Mouse (Mus musculus) CD4-positive, CD25-positive, alpha-beta regulatory T cell, adult 9 weeks (primary cell): Measurements from ENCODE around the gene Cep68. TPM values are rescaled to one million over a fixed set of nuclear protein-coding genes. Genes with fewer than 3 reads are reported as not detected.

ENCODE experiments used
- polyA plus RNA-seq: library from polyadenylated mRNA; unstranded; fragments of 100-300 nt; shearing (Covaris generic); gene quantifications from one replicate; pipeline ENCODE4 v1.2.1, GENCODE M21; 2017

Cep68 gene
- polyA plus RNA-seq, result 28.5 TPM

DNA sequence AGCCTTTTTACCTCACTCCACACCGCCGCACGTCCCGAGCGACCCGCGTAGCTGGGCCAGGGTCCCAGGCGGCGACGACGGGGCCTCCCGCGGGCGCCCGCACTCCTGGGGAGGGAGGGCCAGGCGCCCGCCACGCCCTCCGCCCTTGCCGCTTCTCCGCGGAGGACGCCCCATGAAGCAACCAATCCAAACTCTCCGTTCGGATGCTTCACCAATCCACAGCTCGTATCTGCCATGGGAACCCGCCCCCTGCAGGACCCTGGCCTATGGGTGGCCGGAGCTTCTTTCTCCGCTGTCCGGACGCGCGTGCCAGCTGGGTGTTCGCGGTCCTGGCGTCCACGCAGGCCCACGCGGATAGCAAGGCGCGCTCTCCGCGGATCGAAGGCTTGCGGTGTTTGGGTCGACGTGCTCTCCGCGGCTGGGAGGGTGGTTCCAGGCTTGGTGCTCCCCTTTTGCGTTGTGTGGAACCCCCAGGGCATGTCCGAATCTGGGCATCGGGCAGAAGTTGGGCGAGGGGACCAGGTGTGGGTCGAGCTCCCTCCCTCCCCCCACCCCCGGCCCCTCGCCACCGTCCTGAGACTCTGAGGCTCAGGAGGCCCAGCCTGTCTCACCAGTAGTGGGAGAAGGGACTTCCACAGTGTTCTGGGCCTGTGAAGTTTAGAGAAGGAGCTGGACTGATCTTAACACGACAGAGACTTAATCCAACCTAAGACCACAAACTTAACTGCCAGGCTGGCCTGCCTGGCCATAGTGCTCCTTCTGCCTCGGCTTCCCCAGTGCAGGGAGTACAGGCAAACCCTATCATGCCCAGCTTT, at the start of gene Cep68:
Gene Cep68 (minus strand): TSS at position 134 of the 815 bp plus-strand sequence.

DNA sequence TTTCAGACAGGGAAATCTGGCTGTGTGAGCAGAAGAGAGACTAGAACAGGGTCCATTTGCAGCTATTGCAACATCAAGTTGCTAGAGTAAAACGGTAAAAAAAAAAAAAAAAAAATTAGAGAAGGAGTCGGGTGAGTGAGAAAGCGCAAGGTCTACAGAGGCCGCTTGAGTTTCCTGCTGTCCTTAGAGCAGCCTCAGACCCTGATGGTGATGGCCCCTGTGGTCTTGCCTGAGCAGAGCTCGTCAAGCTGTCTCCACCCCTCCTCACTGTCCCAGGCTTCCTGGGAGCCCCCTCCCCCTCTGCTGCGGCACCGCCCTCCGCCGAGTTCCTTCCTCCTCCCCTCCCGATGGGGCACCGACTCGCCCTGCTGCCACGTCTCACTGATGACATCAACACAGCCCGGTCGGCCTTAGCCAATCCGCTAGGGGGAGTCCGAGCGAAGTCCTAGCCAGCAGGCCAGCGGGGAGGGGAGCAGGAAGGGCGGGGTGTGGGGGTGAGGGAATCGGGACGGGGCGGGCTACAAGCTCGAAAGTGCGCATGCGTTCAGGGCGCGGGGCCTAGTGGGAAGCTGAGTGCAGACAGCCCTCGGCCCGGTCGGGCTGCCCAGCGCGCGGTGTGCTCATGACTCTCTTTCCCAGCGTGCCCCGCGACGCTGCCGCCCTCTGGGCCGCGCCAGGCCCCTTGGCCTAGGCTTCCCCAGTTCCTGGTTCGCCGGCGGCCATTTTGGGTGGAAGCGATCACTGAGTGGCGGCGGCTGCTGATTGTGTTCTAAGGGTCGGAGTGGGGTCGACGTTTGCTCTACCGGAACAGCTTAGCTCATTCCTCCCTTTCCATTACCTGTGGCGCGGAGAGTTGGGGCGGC, 48.3 kb downstream of the Cep68 start, which contains the start of gene Rab1a:
Gene Rab1a (plus strand): TSS at position 720 of the 863 bp plus-strand sequence.

Other genes starting within 250 kb of the Cep68 start
- gene Actr2, start 136.5 kb downstream of the Cep68 start, polyA plus RNA-seq, result 219 TPM
- 157 TPM for gene Rab1a, start 48.0 kb downstream of the Cep68 start, polyA plus RNA-seq
- 0.76 TPM for gene Slc1a4, start 83.3 kb upstream of the Cep68 start, polyA plus RNA-seq